Mouse (Mus musculus) thymus, postnatal 14 days (tissue): ENCODE results near the gene Evpl.
A peak's percentile ranks its signal among the peaks of the same experiment; 100 is the strongest.

Experiments used
- DNase-seq: peaks from one replicate; pipeline ENCODE4 v3.0.0; 2021

Gene Evpl

DNA sequence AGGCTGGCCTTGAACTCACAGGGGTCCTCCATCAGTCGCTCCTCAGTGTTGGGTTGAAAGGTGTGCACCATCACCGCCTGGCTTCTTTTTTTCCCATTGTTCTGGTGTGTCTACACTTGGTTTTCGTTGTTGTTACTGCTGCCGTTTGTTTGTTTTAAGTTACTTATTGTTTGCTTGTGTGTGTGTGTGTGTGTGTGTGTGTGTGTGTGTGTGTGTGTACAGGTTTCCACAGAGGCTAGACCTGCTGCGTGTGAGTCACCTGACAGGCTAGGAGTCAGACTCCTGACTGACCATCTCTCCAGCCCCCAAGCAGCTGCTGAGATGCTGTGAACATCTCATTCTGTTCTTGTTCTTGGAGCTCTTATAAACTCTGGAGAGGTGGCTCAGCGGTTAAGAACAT is 25.0 kb downstream of the Evpl start:
- no peak for DNase-seq

DNA sequence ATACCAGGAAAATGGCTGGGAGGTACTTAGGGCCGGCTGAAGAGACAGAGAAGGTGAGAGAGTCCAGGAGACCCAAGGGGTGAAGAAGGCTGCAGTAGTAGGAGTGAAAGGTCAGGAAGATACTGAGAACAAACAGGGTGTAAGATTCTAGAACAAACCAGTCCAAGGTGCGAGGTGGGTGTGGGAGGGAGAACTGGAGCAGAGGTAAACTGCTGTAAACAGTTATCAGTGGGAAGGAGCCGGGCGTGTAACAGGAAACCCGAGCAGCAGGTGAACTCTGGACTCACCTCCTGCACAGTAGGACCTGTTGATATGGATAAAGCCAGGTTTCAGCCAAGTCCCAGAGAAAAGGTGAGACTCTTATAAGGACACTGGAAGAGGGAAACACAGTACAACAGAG is 27.2 kb downstream of the Evpl start:
- no peak for DNase-seq

DNA sequence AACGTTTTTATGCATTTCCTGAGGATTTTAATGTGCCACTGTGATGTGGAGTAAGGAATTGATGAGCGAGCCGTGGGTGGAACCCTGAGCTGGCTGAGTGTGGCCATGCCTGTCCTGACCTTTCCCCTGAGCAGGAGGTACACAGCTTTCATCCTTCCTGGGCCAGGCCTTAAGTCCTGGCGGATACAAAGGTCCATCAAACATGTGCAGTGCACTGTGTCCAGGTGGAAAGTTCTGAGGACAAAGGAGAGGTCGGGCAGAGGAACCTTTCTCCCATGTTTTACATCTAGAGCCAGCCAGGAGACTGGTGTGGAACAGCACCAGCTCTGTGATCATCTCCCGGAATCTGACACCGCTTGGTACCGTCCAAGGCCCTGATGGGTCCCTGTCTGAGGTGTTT is 28.6 kb downstream of the Evpl start:
- DNase-seq = no peak

DNA sequence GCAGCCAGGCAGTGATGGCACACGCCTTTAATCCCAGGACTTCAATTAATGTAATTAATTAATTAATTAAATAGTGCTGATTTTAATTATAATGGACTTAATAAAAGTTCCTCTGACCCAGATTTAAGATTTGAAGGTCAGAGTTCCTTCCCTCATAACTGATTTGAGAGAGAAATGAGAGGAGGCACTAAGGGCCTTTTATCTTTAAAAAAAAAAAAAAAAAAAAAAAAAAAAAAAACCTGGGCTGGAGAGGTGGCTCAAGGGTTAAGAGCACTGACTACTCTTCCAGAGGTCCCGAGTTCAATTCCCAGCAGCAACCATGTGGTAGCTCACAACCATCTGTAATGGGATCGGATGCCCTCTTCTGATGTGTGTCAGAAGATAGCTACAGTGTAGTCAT is 29.2 kb downstream of the Evpl start:
- DNase-seq = no peak

DNA sequence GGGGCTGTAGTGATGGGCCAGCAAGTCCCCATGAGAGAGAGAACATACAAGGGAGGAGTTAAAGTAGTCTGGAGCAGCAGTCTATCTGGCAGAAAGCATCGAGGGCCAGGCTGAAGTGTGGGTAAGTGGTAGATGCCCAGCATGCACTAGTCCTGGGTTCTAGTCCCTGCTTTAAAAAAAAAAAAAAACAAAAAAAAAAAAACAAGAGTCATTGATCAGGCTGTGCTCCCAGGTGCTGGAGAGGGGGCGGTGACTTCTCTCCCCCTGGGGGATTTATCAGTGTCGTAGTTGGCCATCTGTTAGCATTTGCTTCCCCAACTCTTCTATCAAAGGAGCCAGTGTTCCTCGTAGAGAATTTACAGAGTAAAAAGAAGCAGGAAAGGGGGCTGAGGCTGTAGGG is 31.2 kb downstream of the Evpl start:
- no peak for DNase-seq

DNA sequence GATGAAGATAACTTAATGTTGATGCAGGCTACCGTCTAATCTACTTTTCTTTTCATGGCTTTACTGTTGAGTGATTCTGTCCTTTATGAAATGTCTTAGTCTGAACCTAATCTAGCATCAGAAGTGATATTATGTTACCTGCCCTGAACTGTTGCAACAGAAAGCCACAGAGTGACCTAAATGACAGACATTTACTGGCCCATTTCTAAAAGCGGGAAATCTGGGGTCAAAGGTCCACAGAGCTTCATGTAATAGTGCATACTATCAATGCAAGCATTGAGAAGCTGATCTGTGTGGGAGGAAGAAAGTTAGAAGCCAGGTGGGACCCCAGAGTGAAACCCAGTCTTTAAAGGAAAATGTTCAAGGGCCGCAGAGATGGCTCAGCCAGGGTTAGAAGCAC is 34.7 kb downstream of the Evpl start:
- DNase-seq = no peak

DNA sequence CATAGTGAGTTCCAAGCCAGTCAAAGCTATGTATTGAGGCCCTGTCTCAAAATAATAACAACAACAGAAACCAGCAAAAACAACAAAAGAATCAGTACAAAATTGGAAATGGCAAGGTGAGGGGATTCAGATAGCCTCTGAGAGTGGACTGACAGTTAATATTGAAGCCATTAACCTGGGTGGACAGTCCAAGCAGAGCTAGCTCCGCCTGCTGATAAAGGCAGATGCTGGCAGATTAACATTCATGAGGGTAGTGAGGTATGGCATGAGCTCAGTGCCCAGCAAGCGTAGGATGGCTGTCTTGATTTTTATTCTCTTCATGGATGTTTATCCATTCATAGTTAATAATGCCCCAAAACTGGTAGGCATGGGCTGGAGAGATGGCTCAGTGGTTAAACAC is 36.7 kb downstream of the Evpl start:
- no peak for DNase-seq

DNA sequence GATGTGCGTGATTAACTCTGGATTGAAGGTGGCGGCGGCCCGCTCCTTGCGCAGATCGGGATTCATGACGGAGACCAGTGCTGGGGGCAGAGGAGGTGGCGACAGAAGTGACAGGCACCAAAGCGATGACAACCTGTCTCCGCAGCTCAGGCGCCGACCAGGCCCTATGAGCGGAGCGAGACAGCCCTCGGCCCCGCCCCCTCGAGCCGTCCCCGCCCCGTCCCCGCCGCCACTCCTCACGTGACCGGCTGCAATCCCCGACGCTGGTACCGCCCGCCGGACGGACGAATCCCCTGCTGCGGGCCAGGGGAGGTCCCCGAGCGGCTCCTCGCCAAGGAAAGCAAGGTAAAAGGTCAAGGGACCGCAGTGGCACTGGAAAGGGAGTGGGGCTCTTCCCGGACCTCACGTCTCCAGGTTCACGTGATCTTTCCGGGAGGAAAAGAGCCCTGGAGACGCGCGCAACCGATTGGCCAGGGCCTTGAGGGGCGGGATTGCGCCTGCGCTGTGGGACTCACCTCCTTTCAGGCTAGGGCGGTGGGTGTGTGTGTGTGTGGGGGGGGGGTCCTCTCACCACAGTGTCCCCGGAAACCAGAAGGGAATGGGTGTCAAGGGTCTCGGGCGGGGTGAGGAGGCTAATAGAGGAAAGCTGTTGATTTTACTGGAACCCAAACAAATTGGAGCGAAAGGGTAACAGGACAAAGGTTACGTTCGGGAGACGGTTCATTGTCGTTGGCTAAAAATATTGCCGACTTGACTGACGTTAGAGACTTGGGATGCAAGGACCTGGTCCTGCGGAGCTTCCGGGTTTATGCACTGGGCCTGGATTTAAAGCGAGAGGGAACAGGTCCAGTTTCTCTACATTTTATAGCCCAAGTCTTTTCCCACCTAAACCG is 39.0 kb downstream of the Evpl start, which contains the start of the genes Ten1 and Acox1:
Ten1 (plus strand) TSS at position 217 of the 893 bp plus-strand sequence.
Acox1 (minus strand) TSS at position 407 of the 893 bp plus-strand sequence.
- DNase-seq = peak; percentile 96

DNA sequence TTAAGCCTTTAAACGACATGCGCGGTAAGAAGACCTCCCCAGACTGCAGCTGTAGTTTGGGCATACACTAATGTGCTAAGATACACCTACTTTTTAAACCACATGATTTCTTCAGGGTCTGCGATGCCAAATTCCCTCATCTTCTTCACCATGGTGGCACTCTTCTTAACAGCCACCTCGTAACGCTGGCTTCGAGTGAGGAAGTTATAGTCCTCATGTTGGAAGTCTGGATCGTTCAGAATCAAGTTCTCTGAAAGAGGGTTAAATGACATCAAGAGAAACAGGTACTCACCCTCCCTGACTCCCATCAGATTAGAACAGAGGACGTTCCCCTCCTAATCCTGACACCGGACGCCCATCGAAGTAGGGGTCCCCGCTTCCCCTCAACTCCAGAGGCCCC is 39.7 kb downstream of the Evpl start:
- no peak for DNase-seq

DNA sequence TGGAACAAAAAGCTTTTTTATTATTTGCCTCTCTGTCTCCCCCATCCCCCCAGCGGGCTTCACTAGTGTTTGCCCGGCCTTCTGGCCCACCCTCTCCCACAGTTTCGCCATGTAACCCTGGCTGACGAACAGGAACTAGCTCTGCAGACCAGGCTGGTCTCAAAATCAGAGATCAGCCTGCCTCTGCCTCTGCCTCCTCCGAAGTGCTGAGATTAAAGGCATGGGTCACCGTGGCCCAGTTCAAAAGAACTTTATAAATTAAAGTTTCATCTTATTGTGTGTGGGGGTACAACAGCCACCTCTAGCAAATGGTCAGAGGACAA is 40.3 kb downstream of the Evpl start:
- no peak for DNase-seq

DNA sequence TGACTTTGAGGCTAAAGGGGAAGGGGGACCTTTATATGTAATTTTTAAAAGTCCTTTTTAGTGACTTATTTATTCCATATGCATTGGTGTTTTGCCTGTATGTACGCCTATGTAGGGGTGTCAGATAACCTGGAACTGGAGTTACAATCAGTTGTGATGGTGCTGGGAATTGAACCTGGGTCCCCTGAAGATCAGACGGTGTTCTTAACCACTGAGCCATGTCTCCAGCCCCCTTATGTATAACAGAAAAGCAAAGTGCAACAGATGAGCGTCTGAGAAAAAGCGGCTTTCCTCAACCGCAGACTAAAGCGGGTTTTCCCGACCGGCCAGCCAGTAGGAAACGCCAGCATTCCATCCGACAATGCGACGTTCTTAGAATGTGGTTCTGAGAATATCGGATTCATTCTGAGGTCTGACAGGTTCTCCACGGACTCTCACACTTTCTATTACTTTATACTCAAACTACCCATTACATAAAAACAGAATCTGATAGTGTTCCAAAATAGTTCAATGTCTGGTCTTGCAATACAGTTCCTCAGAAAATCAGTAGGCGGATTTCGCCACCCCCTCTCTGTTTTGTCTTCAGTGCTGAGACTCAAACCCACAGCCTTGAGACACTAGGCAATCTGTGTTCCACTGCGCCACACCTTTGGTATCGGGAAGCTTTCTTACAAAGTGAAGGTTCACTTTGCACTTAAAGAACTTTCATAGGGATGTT is 40.9 kb downstream of the Evpl start:
- no peak for DNase-seq

DNA sequence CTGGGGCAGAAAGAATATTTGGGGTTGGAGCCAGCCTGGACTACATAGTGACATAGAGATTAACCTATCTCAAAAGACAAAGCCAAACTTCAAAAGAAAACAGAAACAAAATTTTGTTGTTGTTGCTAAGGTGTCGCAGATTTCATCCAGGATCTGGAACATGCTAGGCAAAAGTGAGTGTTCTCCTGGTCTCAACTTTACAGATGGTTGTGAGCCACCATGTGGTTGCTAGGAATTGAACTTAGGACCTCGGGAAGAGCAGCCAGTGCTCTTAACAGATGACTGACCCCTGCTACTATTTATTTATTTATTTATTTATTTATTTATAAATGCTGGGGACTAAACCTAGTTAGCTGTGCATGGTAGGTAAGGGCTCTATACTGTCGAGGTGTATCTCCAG is 41.5 kb downstream of the Evpl start:
- DNase-seq = no peak

DNA sequence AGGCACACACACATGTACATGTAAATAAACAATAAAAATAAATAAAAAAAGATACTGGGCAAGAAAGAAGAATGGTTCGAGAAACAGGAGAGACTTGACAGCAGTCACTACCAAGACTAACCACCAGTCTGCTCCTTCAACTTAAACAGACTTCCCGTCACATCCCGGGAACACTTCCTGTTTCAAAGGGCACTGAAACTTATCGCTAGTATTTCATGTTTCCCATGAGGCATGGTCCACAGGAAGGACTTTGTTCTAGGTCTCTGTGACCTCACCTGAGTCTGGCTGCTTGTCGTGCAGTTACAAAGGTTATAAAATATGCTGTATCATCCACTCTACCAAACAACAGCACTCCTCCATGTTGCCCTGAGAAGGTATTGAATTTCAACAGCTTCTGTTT is 42.6 kb downstream of the Evpl start:
- DNase-seq = no peak

DNA sequence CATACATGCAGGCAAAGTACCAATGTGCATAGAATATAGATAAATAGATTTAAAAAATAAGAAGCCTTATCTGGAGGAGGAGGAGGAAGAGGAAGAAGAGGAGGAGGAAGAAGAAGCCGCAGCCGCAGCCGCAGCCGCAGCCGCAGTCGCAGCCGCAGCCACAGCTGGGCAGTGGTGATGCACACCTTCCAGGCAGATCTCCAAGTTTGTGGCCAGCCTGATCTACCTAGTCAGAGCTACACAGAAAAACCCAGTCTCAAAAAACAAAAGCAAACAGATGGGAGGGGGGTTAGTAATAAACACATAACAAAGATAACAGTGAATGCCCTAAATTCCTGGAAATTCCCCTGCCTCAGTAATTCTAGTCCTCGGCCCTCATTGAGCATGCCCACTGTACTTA is 43.3 kb downstream of the Evpl start:
- DNase-seq = no peak

DNA sequence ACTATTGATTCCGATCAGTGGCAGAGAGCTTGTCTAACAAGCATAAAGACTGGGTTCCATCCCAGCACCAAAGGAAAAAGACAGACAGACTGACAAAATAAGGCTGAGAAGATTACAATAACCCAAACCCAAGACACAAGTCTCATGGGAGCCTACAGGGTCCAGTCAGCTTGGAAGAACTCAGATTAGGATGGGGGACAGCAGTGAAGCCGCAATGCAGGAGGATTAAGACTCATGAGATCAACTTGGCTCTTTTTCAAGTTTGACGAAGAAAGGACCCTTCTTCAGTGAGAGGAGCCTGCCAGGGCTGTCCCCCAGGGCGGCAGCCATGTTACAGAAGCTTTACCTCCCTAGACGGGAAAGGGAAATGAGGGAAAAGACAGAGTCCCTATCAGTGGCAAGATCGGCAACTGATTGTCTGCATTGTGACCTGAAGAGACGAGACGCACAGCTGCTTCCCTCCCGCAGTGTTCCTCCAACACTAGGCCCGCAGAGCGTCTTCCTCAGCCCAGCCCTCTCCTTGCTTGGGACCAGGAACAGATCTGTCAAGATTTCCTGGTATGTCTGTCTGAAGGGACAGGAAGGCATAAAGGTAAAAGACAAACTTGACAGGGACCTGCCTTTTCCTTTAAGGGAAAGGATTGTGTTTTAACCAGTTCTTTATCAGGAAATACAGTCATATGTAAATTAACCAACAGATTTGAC is 50.5 kb downstream of the Evpl start:
- no peak for DNase-seq

DNA sequence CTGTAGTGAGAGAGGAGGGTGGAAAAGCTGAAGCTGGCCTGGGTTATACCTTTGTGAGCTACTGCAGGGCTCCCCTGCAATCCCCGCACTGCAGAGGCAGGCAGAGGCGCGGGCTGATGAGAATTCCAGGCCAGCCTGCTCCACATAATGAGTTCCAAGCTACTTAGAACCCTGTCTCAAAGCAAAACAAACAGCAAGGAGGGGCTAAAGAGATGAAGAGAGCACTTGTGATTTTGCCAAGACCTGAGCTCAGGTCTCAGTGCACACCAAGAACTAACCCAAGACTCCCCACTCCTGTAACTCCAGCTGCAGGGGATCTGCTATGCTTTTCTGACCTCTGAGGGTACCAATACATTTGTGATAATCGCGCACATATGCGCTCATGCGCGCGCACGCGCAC is 51.5 kb downstream of the Evpl start:
- DNase-seq = no peak

DNA sequence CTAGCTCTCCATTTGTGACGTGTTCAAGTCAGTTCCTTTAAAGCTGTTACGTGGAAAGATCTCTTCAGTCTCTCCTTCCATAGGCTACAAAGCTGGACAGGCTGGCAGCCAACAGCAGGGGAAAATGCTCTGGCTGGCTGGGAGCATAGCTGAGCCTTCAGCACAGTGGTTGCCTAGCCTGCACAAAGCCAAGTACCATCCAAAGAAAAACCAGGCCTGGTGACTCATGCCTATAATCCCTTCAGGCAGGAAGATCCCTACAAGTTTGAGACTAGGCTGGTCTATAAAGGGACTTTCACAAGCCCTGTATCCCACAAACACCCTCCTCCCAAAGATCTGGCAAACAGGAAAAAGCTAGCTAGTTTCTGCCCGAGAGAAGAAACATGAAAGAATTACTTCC is 52.0 kb downstream of the Evpl start:
- no peak for DNase-seq

DNA sequence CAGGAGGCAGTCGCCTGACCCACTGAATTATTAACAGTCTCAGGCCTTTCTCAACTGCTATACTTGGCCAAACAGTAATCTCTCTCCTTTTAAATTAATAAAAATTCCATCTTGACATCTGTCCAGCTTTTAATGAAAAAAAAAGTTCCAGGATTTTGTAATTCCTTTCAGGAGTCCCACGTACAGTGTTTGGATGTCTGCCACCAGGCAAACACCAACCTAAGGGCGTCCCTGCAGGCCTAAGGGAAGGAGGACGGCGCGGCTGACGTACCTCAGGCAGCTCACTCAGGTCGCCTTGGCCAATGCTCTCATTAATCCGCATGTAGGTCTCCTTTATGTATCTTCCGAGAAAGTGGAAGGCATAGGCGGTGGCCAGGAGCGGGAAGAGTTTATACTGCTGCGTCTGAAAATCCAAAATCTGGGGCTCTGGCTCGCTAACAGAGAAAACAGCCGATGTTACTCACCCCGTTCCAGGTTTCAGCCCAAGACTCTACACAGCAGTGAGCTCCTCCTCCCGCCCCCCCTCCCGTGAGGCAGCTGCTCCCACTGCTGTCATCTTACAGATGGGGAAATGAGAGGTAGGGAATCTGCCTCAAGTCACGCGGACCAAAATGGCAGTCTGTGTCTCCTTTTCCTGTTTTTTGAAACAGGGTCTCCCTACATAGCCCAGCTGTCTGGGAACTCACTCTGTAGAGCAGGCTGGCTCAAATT is 59.3 kb downstream of the Evpl start:
- no peak for DNase-seq

DNA sequence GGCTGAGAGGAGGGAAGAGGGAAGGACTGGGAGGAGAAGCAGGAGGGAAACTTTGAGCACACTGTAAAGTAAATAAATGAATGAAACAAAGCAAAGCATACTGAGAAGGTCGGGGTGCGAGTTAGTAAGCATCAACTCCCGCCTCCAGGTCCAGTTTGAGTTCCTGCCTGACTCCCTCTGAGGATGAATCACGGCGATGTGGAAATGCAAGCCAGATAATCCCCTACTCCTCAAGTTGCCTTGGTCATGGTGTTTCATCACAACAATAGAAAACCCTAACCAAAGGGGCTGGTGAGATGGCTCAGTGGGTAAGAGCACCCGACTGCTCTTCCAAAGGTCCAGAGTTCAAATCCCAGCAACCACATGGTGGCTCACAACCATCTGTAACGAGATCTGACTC is 61.9 kb downstream of the Evpl start:
- DNase-seq = no peak

DNA sequence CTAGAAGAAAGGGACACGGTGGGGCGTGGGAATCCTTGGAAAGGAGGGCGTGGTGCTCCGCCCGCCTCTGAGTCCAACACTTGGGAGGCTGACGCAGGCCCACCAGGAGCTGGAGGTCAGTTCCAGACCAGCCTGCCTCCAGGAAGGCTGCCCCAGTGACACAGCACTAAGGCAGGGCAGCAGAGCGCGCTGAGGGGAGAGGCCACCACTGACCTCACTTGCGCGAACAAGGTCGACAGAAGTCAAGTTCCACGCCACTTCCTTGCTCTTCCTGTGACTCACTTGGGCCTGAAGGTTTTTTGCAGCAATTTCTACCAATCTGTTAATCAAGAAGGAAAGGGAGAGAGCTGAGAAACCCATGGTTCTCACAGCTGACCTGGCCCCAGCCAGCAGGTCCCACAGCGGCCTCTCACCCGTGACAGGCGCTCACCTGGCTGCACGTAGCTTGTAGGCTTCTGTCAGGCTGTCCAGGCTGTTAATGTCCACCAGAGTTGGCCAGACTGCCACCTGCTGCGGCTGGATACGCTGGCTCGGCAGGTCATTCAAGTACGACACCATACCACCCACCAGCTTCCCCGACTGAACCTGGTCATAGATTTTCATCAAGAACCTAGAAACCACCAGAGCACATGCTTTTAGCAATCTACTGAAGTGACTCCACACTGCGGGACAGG is 63.0 kb downstream of the Evpl start:
- DNase-seq = no peak

DNA sequence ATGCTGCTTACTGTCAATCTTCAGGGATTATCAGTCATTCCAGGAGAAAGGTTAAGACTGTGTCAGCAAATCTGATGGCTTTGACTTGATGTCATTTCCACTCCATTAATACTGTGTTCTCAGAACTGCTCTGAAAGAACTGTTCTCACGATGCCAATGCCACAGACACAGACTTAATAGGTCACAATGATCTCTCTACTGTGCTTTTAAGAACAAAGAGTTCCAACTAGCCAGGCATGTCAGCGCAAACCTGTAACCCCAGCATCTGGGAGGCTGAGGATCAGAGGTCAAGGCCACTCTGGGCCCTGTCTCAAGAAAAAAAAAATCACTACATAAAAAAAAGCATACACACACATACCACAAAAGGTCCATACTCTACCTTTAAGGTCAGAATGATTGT is 65.9 kb downstream of the Evpl start:
- DNase-seq = no peak
